Mouse (Mus musculus) intestine, embryonic 15.5 days (tissue): ENCODE data around the gene Gcn1l1. TPM values are rescaled to one million over a fixed set of nuclear protein-coding genes. Genes with fewer than 3 reads are reported as not detected.

Source experiments
- ATAC-seq: fragments of 200-750 bp; cut with Nextera tagmentation; 2 replicates; pipeline ENCODE4 v1.8.0; 2017; ENCODE audit warnings: moderate TSS enrichment, moderate library complexity
- H3K27ac ChIP-seq: fragments of 300-500 bp; sonication (generic); 2 replicates; pipeline ENCODE4 v1.5.1; 2015; ENCODE audit warnings: mild to moderate bottlenecking, inconsistent platforms
- H3K27me3 ChIP-seq: fragments of 300-500 bp; sonication (generic); replicated peaks from 2 replicates; pipeline ENCODE4 v1.6.1; 2015; ENCODE audit warnings: inconsistent platforms
- H3K36me3 ChIP-seq: fragments of 300-500 bp; sonication (generic); 2 replicates; pipeline ENCODE4 v1.6.1; 2015; ENCODE audit warnings: inconsistent platforms
- H3K4me1 ChIP-seq: fragments of 300-500 bp; sonication (generic); replicated peaks from 2 replicates; pipeline ENCODE4 v1.6.1; 2015; ENCODE audit warnings: inconsistent platforms
- H3K4me2 ChIP-seq: fragments of 300-500 bp; sonication (generic); replicated peaks from 2 replicates; pipeline ENCODE4 v1.6.1; 2015; ENCODE audit warnings: mild to moderate bottlenecking, inconsistent platforms
- H3K4me3 ChIP-seq: fragments of 300-500 bp; sonication (generic); replicated peaks from 2 replicates; pipeline ENCODE4 v1.5.1; 2015; ENCODE audit warnings: inconsistent platforms
- H3K9ac ChIP-seq: fragments of 300-500 bp; sonication (generic); 2 replicates; pipeline ENCODE4 v1.6.1; 2015; ENCODE audit warnings: inconsistent platforms
- H3K9me3 ChIP-seq: fragments of 300-500 bp; sonication (generic); 2 replicates; pipeline ENCODE4 v1.6.1; 2016; ENCODE audit warnings: inconsistent platforms
- WGBS: fragments of 180-500 bp; shearing (Covaris S2); methylation state at CpG from one replicate; pipeline ENCODE4 v1.1.7; 2015; 5-methylcytosine and 5-hydroxymethylcytosine counted together
- polyA plus RNA-seq: library from polyadenylated mRNA; unstranded; fragments of >200 nt; fragmentation: Nextera tagmentation; extraction: Ambion mirVana; gene quantifications from 2 replicates; pipeline ENCODE4 v1.2.1, GENCODE M21; 2015

The Gcn1l1 gene
- polyA plus RNA-seq, 1 experiment from 2014 or later = 31.8 TPM

DNA sequence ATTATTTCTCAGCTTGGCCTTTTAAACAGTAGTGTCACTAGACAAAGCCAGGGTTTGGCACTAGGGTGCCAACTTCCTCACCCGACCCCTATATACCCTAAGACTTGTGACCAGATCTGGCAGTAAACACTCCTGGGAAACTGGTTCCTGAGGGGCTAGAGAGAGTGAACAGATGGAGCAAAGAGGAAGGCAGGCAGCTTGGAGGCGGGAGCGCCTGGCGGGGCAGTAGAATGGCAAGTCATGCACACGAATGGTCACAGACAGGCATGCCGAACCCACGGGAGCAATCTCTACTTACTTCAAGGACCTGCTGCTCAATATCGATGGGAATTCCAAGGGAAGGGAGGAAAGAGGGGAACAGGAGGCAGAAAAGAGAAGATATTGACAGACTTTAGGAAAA, 106.8 kb downstream of the Gcn1l1 start:
- Histone ChIP-seq H3K9ac (no peak overlapping the region), H3K4me3 (no peak overlapping the region), H3K4me2 (no peak overlapping the region), H3K36me3 (no peaks in the 10 kb centered on the region), H3K9me3 (no peaks in the 10 kb centered on the region), H3K4me1 (no peaks in the 10 kb centered on the region), H3K27me3 (no peaks in the 10 kb centered on the region), H3K27ac (no peak overlapping the region)
- no peak for ATAC-seq
- WGBS = 67% methylated on average over 8 of the region's 8 CpGs

Other genes starting within 250 kb of the Gcn1l1 start
- gene Srsf9, start 238.1 kb upstream of the Gcn1l1 start, polyA plus RNA-seq = 217 and 220 TPM in 2 replicates
- 24.8 and 24.9 TPM in 2 replicates for gene Gatc, start 224.1 kb upstream of the Gcn1l1 start, polyA plus RNA-seq
- 62.7 and 66.3 TPM in 2 replicates for gene Triap1, start 224.0 kb upstream of the Gcn1l1 start, polyA plus RNA-seq
- 1,187 and 1,356 TPM in 2 replicates for gene Cox6a1, start 216.3 kb upstream of the Gcn1l1 start, polyA plus RNA-seq
- 8.7 and 10.4 TPM in 2 replicates for gene Msi1, start 135.7 kb upstream of the Gcn1l1 start, polyA plus RNA-seq
- 2.1 and 2.9 TPM in 2 replicates for gene Pla2g1b, start 99.0 kb upstream of the Gcn1l1 start, polyA plus RNA-seq
- 18.6 and 19.8 TPM in 2 replicates for gene Sirt4, start 80.5 kb upstream of the Gcn1l1 start, polyA plus RNA-seq
- 56.9 and 58.2 TPM in 2 replicates for gene Pxn, start 58.6 kb upstream of the Gcn1l1 start, polyA plus RNA-seq
- gene Rplp0, start 5.8 kb upstream of the Gcn1l1 start, polyA plus RNA-seq = 1,607 and 1,644 TPM in 2 replicates
- gene Rab35, start 66.7 kb downstream of the Gcn1l1 start, polyA plus RNA-seq = 16.3 and 16.5 TPM in 2 replicates
- 11.3 and 11.4 TPM in 2 replicates for gene Bicdl1, start 166.4 kb downstream of the Gcn1l1 start, polyA plus RNA-seq